Mouse (Mus musculus): Measurements from ENCODE around the gene Eef1akmt4.

GRCm38 (mm10) chr16:20638367-20638766, 27.0 kb downstream of the Eef1akmt4 start:
- TF ChIP-seq CHD1 (IDR thresholded peaks at IDR 0.05; ENCODE audit: low read depth, low read length): no peak
- no peak for TF ChIP-seq ZC3H11A (IDR thresholded peaks at IDR 0.05; ENCODE audit: low read depth, low read length)
- no peak for TF ChIP-seq CTCF (IDR thresholded peaks at IDR 0.05 in 2 of 3, conservative IDR thresholded peaks at IDR 0.05 in 1 of 3; ENCODE audit: control insufficient read depth in 1 of 3, insufficient read depth in 1 of 3, low read depth in 2 of 3, low read length in 3 of 3, poor library complexity in 1 of 3, severe bottlenecking in 1 of 3)

Measured in MEL (cell line).